Mouse (Mus musculus) stomach, embryonic 15.5 days (tissue): ENCODE results near the gene Fbxl16. TPM values are rescaled to one million over a fixed set of nuclear protein-coding genes. Genes with fewer than 3 reads are reported as not detected.
A peak's percentile ranks its signal among the peaks of the same experiment; 100 is the strongest.

Experiments used
- ATAC-seq: fragments of 200-750 bp; cut with Nextera tagmentation; 2 replicates; pipeline ENCODE4 v1.8.0; 2017; ENCODE audit warnings: low read depth, moderate number of reproducible peaks, moderate TSS enrichment; ENCODE audit not compliant: insufficient read depth, low FRiP score
- H3K27ac ChIP-seq: fragments of 300-500 bp; sonication (generic); 2 replicates; pipeline ENCODE4 v1.5.1; 2015; ENCODE audit warnings: mild to moderate bottlenecking, inconsistent platforms
- H3K27me3 ChIP-seq: fragments of 300-500 bp; sonication (generic); replicated peaks from 2 replicates; pipeline ENCODE4 v1.6.1; 2015; ENCODE audit warnings: inconsistent platforms
- H3K36me3 ChIP-seq: fragments of 300-500 bp; sonication (generic); 2 replicates; pipeline ENCODE4 v1.6.1; 2015; ENCODE audit warnings: inconsistent platforms
- H3K4me1 ChIP-seq: fragments of 300-500 bp; sonication (generic); 2 replicates; pipeline ENCODE4 v1.6.1; 2015; ENCODE audit warnings: inconsistent platforms
- H3K4me2 ChIP-seq: fragments of 300-500 bp; sonication (generic); 2 replicates; pipeline ENCODE4 v1.6.1; 2015; ENCODE audit warnings: mild to moderate bottlenecking, inconsistent platforms
- H3K4me3 ChIP-seq: fragments of 300-500 bp; sonication (generic); replicated peaks from 2 replicates; pipeline ENCODE4 v1.5.1; 2015; ENCODE audit warnings: inconsistent platforms
- H3K9ac ChIP-seq: fragments of 300-500 bp; sonication (generic); 2 replicates; pipeline ENCODE4 v1.6.1; 2015; ENCODE audit warnings: inconsistent platforms
- H3K9me3 ChIP-seq: fragments of 300-500 bp; sonication (generic); 2 replicates; pipeline ENCODE4 v1.6.1; 2016; ENCODE audit warnings: inconsistent platforms
- WGBS: fragments of 180-500 bp; shearing (Covaris S2); methylation state at CpG from one replicate; pipeline ENCODE4 v1.1.7; 2015; 5-methylcytosine and 5-hydroxymethylcytosine counted together
- polyA plus RNA-seq: library from polyadenylated mRNA; unstranded; fragments of >200 nt; fragmentation: Nextera tagmentation; extraction: Ambion mirVana; gene quantifications from 2 replicates; pipeline ENCODE4 v1.2.1, GENCODE M21; 2015

Fbxl16 gene
- polyA plus RNA-seq, result 4.1 and 4.6 TPM in 2 replicates

GRCm38 (mm10) chr17:25808789-25809605 lies at the start of gene Fbxl16:
TSS of gene Fbxl16 (plus strand) at chr17:25809085.
- peaks cover 49% of the 10 kb centered on the region for H3K27me3 ChIP-seq
- H3K27ac ChIP-seq, result peak within 1 kb of the TSS; percentile 16; the same call in 1 of the 2 replicates
- no peaks in the 10 kb centered on the region for H3K36me3 ChIP-seq
- no peaks in the 10 kb centered on the region for H3K9me3 ChIP-seq
- peaks cover 9% of the 10 kb centered on the region; the same call in 1 of the 2 replicates for H3K4me1 ChIP-seq
- H3K4me3 ChIP-seq, result peak within 1 kb of the TSS; percentile 66
- ATAC-seq, result peak; percentile 83
- peak within 1 kb of the TSS; percentile 98 for H3K4me2 ChIP-seq
- H3K9ac ChIP-seq, result peak within 1 kb of the TSS; percentile 22
- WGBS, result under 1% methylated on average over 90 of the region's 100 CpGs

- no peak overlapping the region for H3K9ac ChIP-seq
- WGBS, result 71% methylated on average over 8 of the region's 8 CpGs
- H3K9me3 ChIP-seq, result no peaks in the 10 kb centered on the region
- no peak overlapping the region for H3K27ac ChIP-seq
- H3K36me3 ChIP-seq, result no peaks in the 10 kb centered on the region
- H3K4me3 ChIP-seq, result no peak overlapping the region
- ATAC-seq, result no peak
- H3K4me2 ChIP-seq, result no peak overlapping the region
- 0 out of 2 replicates have a peak, but pooled peaks cover 5% of the 10 kb centered on the region for H3K4me1 ChIP-seq
- no peaks in the 10 kb centered on the region for H3K27me3 ChIP-seq
Observed at GRCm38 (mm10) chr17:25760148-25760547, 48.7 kb upstream of the Fbxl16 start.

- Histone ChIP-seq H3K36me3 (no peaks in the 10 kb centered on the region), H3K4me3 (no peak overlapping the region), H3K9me3 (no peaks in the 10 kb centered on the region), H3K4me1 (0 out of 2 replicates have a peak, but pooled peaks cover 2% of the 10 kb centered on the region), H3K27ac (no peak overlapping the region), H3K27me3 (no peaks in the 10 kb centered on the region), H3K4me2 (no peak overlapping the region), H3K9ac (no peak overlapping the region)
- ATAC-seq, result no peak
- 25% methylated on average over 4 of the region's 4 CpGs for WGBS
Observed at GRCm38 (mm10) chr17:25761561-25761970, 47.3 kb upstream of the Fbxl16 start.

- H3K9me3 ChIP-seq, result no peaks in the 10 kb centered on the region
- no peak for ATAC-seq
- no peaks in the 10 kb centered on the region for H3K27me3 ChIP-seq
- H3K4me3 ChIP-seq, result no peak overlapping the region
- no peaks in the 10 kb centered on the region for H3K4me1 ChIP-seq
- no peak overlapping the region for H3K4me2 ChIP-seq
- no peak overlapping the region for H3K9ac ChIP-seq
- no peak overlapping the region for H3K27ac ChIP-seq
- 50% methylated on average over 3 of the region's 3 CpGs for WGBS
- H3K36me3 ChIP-seq, result no peaks in the 10 kb centered on the region
Observed at GRCm38 (mm10) chr17:25762591-25762990, 46.3 kb upstream of the Fbxl16 start.

GRCm38 (mm10) chr17:25765886-25766285 lies 43.0 kb upstream of the Fbxl16 start:
- Histone ChIP-seq H3K9me3 (no peaks in the 10 kb centered on the region), H3K36me3 (no peaks in the 10 kb centered on the region), H3K27me3 (no peaks in the 10 kb centered on the region), H3K4me2 (no peak overlapping the region), H3K9ac (no peak overlapping the region), H3K4me3 (no peak overlapping the region), H3K27ac (no peak overlapping the region), H3K4me1 (no peaks in the 10 kb centered on the region)
- WGBS, result 75% methylated on average over 5 of the region's 5 CpGs
- no peak for ATAC-seq

GRCm38 (mm10) chr17:25769331-25769730 lies 39.6 kb upstream of the Fbxl16 start:
- Histone ChIP-seq H3K27me3 (no peaks in the 10 kb centered on the region), H3K9ac (no peak overlapping the region), H3K4me2 (no peak overlapping the region), H3K36me3 (no peaks in the 10 kb centered on the region), H3K27ac (no peak overlapping the region), H3K9me3 (no peaks in the 10 kb centered on the region), H3K4me1 (peaks cover 7% of the 10 kb centered on the region), H3K4me3 (no peak overlapping the region)
- no peak for ATAC-seq
- 57% methylated on average over 9 of the region's 9 CpGs for WGBS

- H3K4me3 ChIP-seq, result peak within 1 kb of the TSS; percentile 78
- no peaks in the 10 kb centered on the region for H3K36me3 ChIP-seq
- H3K9me3 ChIP-seq, result no peaks in the 10 kb centered on the region
- under 1% methylated on average over 37 of the region's 37 CpGs for WGBS
- ATAC-seq, result peak; percentile 81
- no peaks in the 10 kb centered on the region for H3K27me3 ChIP-seq
- peak within 1 kb of the TSS; percentile 79 for H3K9ac ChIP-seq
- H3K27ac ChIP-seq, result no peak within 1 kb of the TSS
- peaks cover 10% of the 10 kb centered on the region for H3K4me1 ChIP-seq
- H3K4me2 ChIP-seq, result peak within 1 kb of the TSS; percentile 75
Observed at GRCm38 (mm10) chr17:25773549-25774120, 35.2 kb upstream of the Fbxl16 start, which contains the start of gene Narfl. TSS of gene Narfl (plus strand) at chr17:25773776.

GRCm38 (mm10) chr17:25775318-25776062 lies 33.4 kb upstream of the Fbxl16 start:
- Histone ChIP-seq H3K27me3 (no peaks in the 10 kb centered on the region), H3K9ac (no peak overlapping the region), H3K36me3 (peaks cover 2% of the 10 kb centered on the region; the same call in 1 of the 2 replicates), H3K9me3 (no peaks in the 10 kb centered on the region), H3K27ac (no peak overlapping the region), H3K4me2 (no peak overlapping the region), H3K4me1 (peaks cover 10% of the 10 kb centered on the region), H3K4me3 (no peak overlapping the region)
- 69% methylated on average over 10 of the region's 10 CpGs for WGBS
- no peak for ATAC-seq

- Histone ChIP-seq H3K36me3 (peaks cover 26% of the 10 kb centered on the region), H3K4me2 (no peak overlapping the region), H3K27ac (no peak overlapping the region), H3K9me3 (no peaks in the 10 kb centered on the region), H3K27me3 (no peaks in the 10 kb centered on the region), H3K9ac (no peak overlapping the region), H3K4me3 (no peak overlapping the region), H3K4me1 (peaks cover 13% of the 10 kb centered on the region)
- no peak for ATAC-seq
- 95% methylated on average over 5 of the region's 5 CpGs for WGBS
Observed at GRCm38 (mm10) chr17:25777948-25778347, 30.9 kb upstream of the Fbxl16 start.

GRCm38 (mm10) chr17:25781339-25781738 lies 27.5 kb upstream of the Fbxl16 start:
- ATAC-seq, result no peak
- WGBS, result 75% methylated on average over 6 of the region's 6 CpGs

GRCm38 (mm10) chr17:25783086-25783485 lies 25.8 kb upstream of the Fbxl16 start:
- H3K4me1 ChIP-seq, result peaks cover 25% of the 10 kb centered on the region
- 72% methylated on average over 7 of the region's 7 CpGs for WGBS
- no peak for ATAC-seq

More at GRCm38 (mm10) chr17:25781339-25781738, 27.5 kb upstream of the Fbxl16 start:
- Histone ChIP-seq H3K27ac (no peak overlapping the region), H3K9ac (no peak overlapping the region), H3K4me3 (no peak overlapping the region), H3K9me3 (no peaks in the 10 kb centered on the region), H3K4me1 (peaks cover 25% of the 10 kb centered on the region), H3K36me3 (peaks cover 26% of the 10 kb centered on the region), H3K27me3 (no peaks in the 10 kb centered on the region), H3K4me2 (no peak overlapping the region)

More at GRCm38 (mm10) chr17:25783086-25783485, 25.8 kb upstream of the Fbxl16 start:
- peaks cover 26% of the 10 kb centered on the region for H3K36me3 ChIP-seq
- no peaks in the 10 kb centered on the region for H3K27me3 ChIP-seq
- H3K27ac ChIP-seq, result no peak overlapping the region
- no peaks in the 10 kb centered on the region for H3K9me3 ChIP-seq
- no peak overlapping the region for H3K9ac ChIP-seq
- H3K4me3 ChIP-seq, result no peak overlapping the region
- no peak overlapping the region for H3K4me2 ChIP-seq
